Mouse (Mus musculus) stomach, embryonic 15.5 days (tissue): ENCODE measurements around the gene Itprip. TPM values are rescaled to one million over a fixed set of nuclear protein-coding genes. Genes with fewer than 3 reads are reported as not detected.

Source experiments
- ATAC-seq: fragments of 200-750 bp; cut with Nextera tagmentation; 2 replicates; pipeline ENCODE4 v1.8.0; 2017; ENCODE audit warnings: low read depth, moderate number of reproducible peaks, moderate TSS enrichment; ENCODE audit not compliant: insufficient read depth, low FRiP score
- H3K27ac ChIP-seq: fragments of 300-500 bp; sonication (generic); 2 replicates; pipeline ENCODE4 v1.5.1; 2015; ENCODE audit warnings: mild to moderate bottlenecking, inconsistent platforms
- H3K27me3 ChIP-seq: fragments of 300-500 bp; sonication (generic); replicated peaks from 2 replicates; pipeline ENCODE4 v1.6.1; 2015; ENCODE audit warnings: inconsistent platforms
- H3K36me3 ChIP-seq: fragments of 300-500 bp; sonication (generic); 2 replicates; pipeline ENCODE4 v1.6.1; 2015; ENCODE audit warnings: inconsistent platforms
- H3K4me1 ChIP-seq: fragments of 300-500 bp; sonication (generic); 2 replicates; pipeline ENCODE4 v1.6.1; 2015; ENCODE audit warnings: inconsistent platforms
- H3K4me2 ChIP-seq: fragments of 300-500 bp; sonication (generic); 2 replicates; pipeline ENCODE4 v1.6.1; 2015; ENCODE audit warnings: mild to moderate bottlenecking, inconsistent platforms
- H3K4me3 ChIP-seq: fragments of 300-500 bp; sonication (generic); replicated peaks from 2 replicates; pipeline ENCODE4 v1.5.1; 2015; ENCODE audit warnings: inconsistent platforms
- H3K9ac ChIP-seq: fragments of 300-500 bp; sonication (generic); 2 replicates; pipeline ENCODE4 v1.6.1; 2015; ENCODE audit warnings: inconsistent platforms
- H3K9me3 ChIP-seq: fragments of 300-500 bp; sonication (generic); 2 replicates; pipeline ENCODE4 v1.6.1; 2016; ENCODE audit warnings: inconsistent platforms
- WGBS: fragments of 180-500 bp; shearing (Covaris S2); methylation state at CpG from one replicate; pipeline ENCODE4 v1.1.7; 2015; 5-methylcytosine and 5-hydroxymethylcytosine counted together
- polyA plus RNA-seq: library from polyadenylated mRNA; unstranded; fragments of >200 nt; fragmentation: Nextera tagmentation; extraction: Ambion mirVana; gene quantifications from 2 replicates; pipeline ENCODE4 v1.2.1, GENCODE M21; 2015

Itprip gene
- polyA plus RNA-seq, 1 experiment from 2014 or later = 12.6 TPM

- Histone ChIP-seq H3K9me3 (no peaks in the 10 kb centered on the region), H3K27me3 (no peaks in the 10 kb centered on the region), H3K9ac (no peak overlapping the region), H3K4me2 (no peak overlapping the region), H3K36me3 (no peaks in the 10 kb centered on the region), H3K4me3 (no peak overlapping the region), H3K27ac (no peak overlapping the region), H3K4me1 (peaks cover 3% of the 10 kb centered on the region; the same call in 1 of the 2 replicates)
- peak; percentile 59; the same call in 1 of the 2 replicates for ATAC-seq
- WGBS = 24% methylated on average over 11 of the region's 11 CpGs
Measured at GRCm38 (mm10) chr19:47882151-47882881, 36.8 kb downstream of the Itprip start.

GRCm38 (mm10) chr19:47881538-47881937 is 37.6 kb downstream of the Itprip start:
- Histone ChIP-seq H3K4me1 (peaks cover 3% of the 10 kb centered on the region; the same call in 1 of the 2 replicates), H3K9me3 (no peaks in the 10 kb centered on the region), H3K9ac (no peak overlapping the region), H3K4me2 (no peak overlapping the region), H3K36me3 (no peaks in the 10 kb centered on the region), H3K27ac (no peak overlapping the region), H3K27me3 (no peaks in the 10 kb centered on the region), H3K4me3 (no peak overlapping the region)
- ATAC-seq = no peak
- WGBS = 73% methylated on average over 7 of the region's 7 CpGs

- ATAC-seq = no peak
Measured at GRCm38 (mm10) chr19:47876252-47876651, 42.8 kb downstream of the Itprip start.

GRCm38 (mm10) chr19:47871515-47871914 is 47.6 kb downstream of the Itprip start:
- H3K4me2 ChIP-seq = no peak overlapping the region
- H3K9me3 ChIP-seq = no peaks in the 10 kb centered on the region
- H3K9ac ChIP-seq = no peak overlapping the region
- H3K4me3 ChIP-seq = no peak overlapping the region
- 0 out of 2 replicates have a peak, but pooled peaks cover 5% of the 10 kb centered on the region for H3K4me1 ChIP-seq
- 35% methylated on average over 10 of the region's 10 CpGs for WGBS
- H3K27me3 ChIP-seq = no peaks in the 10 kb centered on the region
- no peak for ATAC-seq
- no peak overlapping the region for H3K27ac ChIP-seq
- no peaks in the 10 kb centered on the region for H3K36me3 ChIP-seq

More at GRCm38 (mm10) chr19:47876252-47876651, 42.8 kb downstream of the Itprip start:
- H3K27me3 ChIP-seq = no peaks in the 10 kb centered on the region
- no peak overlapping the region for H3K9ac ChIP-seq
- WGBS = 58% methylated on average over 15 of the region's 15 CpGs
- no peaks in the 10 kb centered on the region for H3K9me3 ChIP-seq
- H3K27ac ChIP-seq = no peak overlapping the region
- no peak overlapping the region for H3K4me2 ChIP-seq
- H3K4me1 ChIP-seq = peaks cover 3% of the 10 kb centered on the region; the same call in 1 of the 2 replicates
- H3K4me3 ChIP-seq = no peak overlapping the region
- H3K36me3 ChIP-seq = no peaks in the 10 kb centered on the region

GRCm38 (mm10) chr19:47870102-47870666 is 48.9 kb downstream of the Itprip start:
- Histone ChIP-seq H3K27ac (peak overlapping the region; percentile 31; the same call in 1 of the 2 replicates), H3K36me3 (no peaks in the 10 kb centered on the region), H3K27me3 (no peaks in the 10 kb centered on the region), H3K4me3 (no peak overlapping the region), H3K9ac (no peak overlapping the region), H3K9me3 (no peaks in the 10 kb centered on the region), H3K4me1 (0 out of 2 replicates have a peak, but pooled peaks cover 5% of the 10 kb centered on the region), H3K4me2 (no peak overlapping the region)
- 60% methylated on average over 7 of the region's 7 CpGs for WGBS
- no peak for ATAC-seq

- Histone ChIP-seq H3K27me3 (no peaks in the 10 kb centered on the region), H3K27ac (peak overlapping the region; percentile 31; the same call in 1 of the 2 replicates), H3K9ac (no peak overlapping the region), H3K4me1 (0 out of 2 replicates have a peak, but pooled peaks cover 5% of the 10 kb centered on the region), H3K4me2 (no peak overlapping the region), H3K36me3 (no peaks in the 10 kb centered on the region), H3K4me3 (no peak overlapping the region), H3K9me3 (no peaks in the 10 kb centered on the region)
- no peak for ATAC-seq
- 32% methylated on average over 3 of the region's 3 CpGs for WGBS
Measured at GRCm38 (mm10) chr19:47869516-47869915, 49.6 kb downstream of the Itprip start.

- Histone ChIP-seq H3K4me3 (no peak overlapping the region), H3K27ac (no peak overlapping the region), H3K36me3 (no peaks in the 10 kb centered on the region), H3K9me3 (no peaks in the 10 kb centered on the region), H3K9ac (no peak overlapping the region), H3K27me3 (no peaks in the 10 kb centered on the region), H3K4me1 (0 out of 2 replicates have a peak, but pooled peaks cover 5% of the 10 kb centered on the region), H3K4me2 (no peak overlapping the region)
- 46% methylated on average over 4 of the region's 4 CpGs for WGBS
- ATAC-seq = no peak
Measured at GRCm38 (mm10) chr19:47868951-47869350, 50.1 kb downstream of the Itprip start.

- H3K4me2 ChIP-seq = no peak overlapping the region
- ATAC-seq = no peak
- H3K4me3 ChIP-seq = no peak overlapping the region
- no peak overlapping the region for H3K27ac ChIP-seq
- H3K36me3 ChIP-seq = no peaks in the 10 kb centered on the region
- no peaks in the 10 kb centered on the region for H3K27me3 ChIP-seq
- WGBS = 48% methylated on average over 4 of the region's 4 CpGs
- no peak overlapping the region for H3K9ac ChIP-seq
- no peaks in the 10 kb centered on the region for H3K9me3 ChIP-seq
- 0 out of 2 replicates have a peak, but pooled peaks cover 5% of the 10 kb centered on the region for H3K4me1 ChIP-seq
Measured at GRCm38 (mm10) chr19:47867628-47868175, 51.4 kb downstream of the Itprip start.

GRCm38 (mm10) chr19:47865353-47865947 is 53.6 kb downstream of the Itprip start, which contains the start of gene Gsto2:
Gsto2 (plus strand) TSS chr19:47865534.
- Histone ChIP-seq H3K36me3 (no peaks in the 10 kb centered on the region), H3K27ac (peak within 1 kb of the TSS; percentile 87), H3K27me3 (no peaks in the 10 kb centered on the region), H3K9ac (peak within 1 kb of the TSS; percentile 60), H3K4me3 (peak within 1 kb of the TSS; percentile 60), H3K4me1 (0 out of 2 replicates have a peak, but pooled peaks cover 5% of the 10 kb centered on the region), H3K4me2 (peak within 1 kb of the TSS; percentile 78), H3K9me3 (no peaks in the 10 kb centered on the region)
- ATAC-seq = peak; percentile 100
- under 1% methylated on average over 49 of the region's 49 CpGs for WGBS

GRCm38 (mm10) chr19:47864721-47865120 is 54.4 kb downstream of the Itprip start:
- Histone ChIP-seq H3K36me3 (0 out of 2 replicates have a peak, but pooled peaks cover 2% of the 10 kb centered on the region), H3K9me3 (no peaks in the 10 kb centered on the region), H3K4me3 (peak overlapping the region; percentile 60), H3K4me2 (peak overlapping the region; percentile 78), H3K27ac (no peak overlapping the region), H3K27me3 (no peaks in the 10 kb centered on the region), H3K9ac (no peak overlapping the region), H3K4me1 (0 out of 2 replicates have a peak, but pooled peaks cover 5% of the 10 kb centered on the region)
- WGBS = 83% methylated on average over 7 of the region's 7 CpGs
- ATAC-seq = no peak

GRCm38 (mm10) chr19:47864051-47864450 is 55.0 kb downstream of the Itprip start:
- H3K36me3 ChIP-seq = 0 out of 2 replicates have a peak, but pooled peaks cover 5% of the 10 kb centered on the region
- no peak for ATAC-seq
- WGBS = 94% methylated on average over 9 of the region's 9 CpGs
- no peak overlapping the region for H3K4me3 ChIP-seq
- no peaks in the 10 kb centered on the region for H3K27me3 ChIP-seq
- 0 out of 2 replicates have a peak, but pooled peaks cover 4% of the 10 kb centered on the region for H3K4me1 ChIP-seq
- no peaks in the 10 kb centered on the region for H3K9me3 ChIP-seq
- H3K27ac ChIP-seq = no peak overlapping the region
- H3K9ac ChIP-seq = no peak overlapping the region
- H3K4me2 ChIP-seq = no peak overlapping the region
